Mouse (Mus musculus) stomach, postnatal 0 days (tissue): Measurements from ENCODE around the gene Creb3l2. TPM values are rescaled to one million over a fixed set of nuclear protein-coding genes. Genes with fewer than 3 reads are reported as not detected.

Experiments used
- ATAC-seq: fragments of 200-750 bp; cut with Nextera tagmentation; 2 replicates; pipeline ENCODE4 v1.8.0; 2017; ENCODE audit not compliant: low FRiP score, low TSS enrichment
- DNase-seq: peaks from one replicate; pipeline ENCODE4 v3.0.0-alpha.2; 2016; ENCODE audit warnings: low spot score
- H3K27ac ChIP-seq: fragments of 300-500 bp; sonication (generic); replicated peaks from 2 replicates; pipeline ENCODE4 v1.5.1; 2014; ENCODE audit warnings: mild to moderate bottlenecking, control low read depth
- H3K27me3 ChIP-seq: fragments of 300-500 bp; sonication (generic); 2 replicates; pipeline ENCODE4 v1.6.1; 2014; ENCODE audit warnings: low read length; ENCODE audit not compliant: control insufficient read depth, insufficient read depth
- H3K36me3 ChIP-seq: fragments of 300-500 bp; sonication (generic); 2 replicates; pipeline ENCODE4 v1.6.1; 2014; ENCODE audit warnings: low read length, mixed read lengths; ENCODE audit not compliant: control insufficient read depth, insufficient read depth
- H3K4me1 ChIP-seq: fragments of 300-500 bp; sonication (generic); replicated peaks from 2 replicates; pipeline ENCODE4 v1.6.1; 2014; ENCODE audit warnings: antibody characterized with exemption; ENCODE audit not compliant: control insufficient read depth, insufficient read depth
- H3K4me2 ChIP-seq: fragments of 300-500 bp; sonication (generic); replicated peaks from 2 replicates; pipeline ENCODE4 v1.6.1; 2014; ENCODE audit warnings: low read depth, mild to moderate bottlenecking, control low read depth, moderate library complexity
- H3K4me3 ChIP-seq: fragments of 300-500 bp; sonication (generic); 2 replicates; pipeline ENCODE4 v1.5.1; 2014; ENCODE audit warnings: low read depth, low read length, control low read depth
- H3K9ac ChIP-seq: fragments of 300-500 bp; sonication (generic); 2 replicates; pipeline ENCODE4 v1.6.1; 2014; ENCODE audit warnings: mild to moderate bottlenecking, low read length, control low read depth, mixed read lengths
- H3K9me3 ChIP-seq: fragments of 300-500 bp; sonication (generic); 2 replicates; pipeline ENCODE4 v1.6.1; 2016; ENCODE audit warnings: low read length; ENCODE audit not compliant: control insufficient read depth
- CTCF ChIP-seq: IDR thresholded peaks from 2 replicates; pipeline ENCODE4 v1.5.1; 2016; ENCODE audit warnings: antibody characterized with exemption, low read depth, mild to moderate bottlenecking, moderate library complexity
- EP300 ChIP-seq: optimal IDR thresholded peaks from 2 replicates; pipeline ENCODE3; 2016; ENCODE audit warnings: antibody characterized with exemption
- WGBS: fragments of 180-500 bp; shearing (Covaris S2); extraction: QIAGEN DNeasy Blood & Tissue Kit; methylation state at CpG from one replicate; pipeline ENCODE4 v1.1.7; 2014; 5-methylcytosine and 5-hydroxymethylcytosine counted together
- polyA plus RNA-seq: library from polyadenylated mRNA; unstranded; fragments of >200 nt; fragmentation: Nextera tagmentation; extraction: Ambion mirVana; gene quantifications from 2 replicates; pipeline ENCODE4 v1.2.1, GENCODE M21; 2015

The Creb3l2 gene
- polyA plus RNA-seq, 1 experiment from 2014 or later = 8.5 TPM

DNA sequence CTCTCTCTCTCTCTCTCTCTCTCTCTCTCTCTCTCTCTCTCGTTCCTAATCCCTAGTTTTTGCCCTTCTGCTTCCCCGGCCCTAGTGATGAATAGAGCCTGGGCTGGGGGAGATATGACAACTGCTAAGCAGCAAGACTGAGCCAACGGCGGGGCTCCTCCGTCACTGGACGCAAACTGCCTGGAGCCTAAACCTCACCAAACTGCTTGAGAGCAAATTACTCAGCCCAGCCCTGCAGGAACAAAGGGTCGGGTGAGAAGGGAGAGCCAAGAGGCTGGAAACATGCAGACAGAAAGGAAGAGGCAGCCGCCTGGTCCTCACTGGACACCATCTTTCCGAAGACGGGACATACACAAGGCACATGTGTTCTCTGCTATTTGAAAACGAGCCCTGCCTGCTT, 76.8 kb downstream of the Creb3l2 start:
- no peak overlapping the region for H3K27ac ChIP-seq
- no peaks in the 10 kb centered on the region for H3K9me3 ChIP-seq
- H3K4me3 ChIP-seq = no peak overlapping the region
- DNase-seq (no peak), ATAC-seq (peak; percentile 10; the same call in 1 of the 2 replicates)
- H3K27me3 ChIP-seq = no peaks in the 10 kb centered on the region
- WGBS = 54% methylated on average over 11 of the region's 11 CpGs
- no peak overlapping the region for H3K9ac ChIP-seq
- TF ChIP-seq CTCF (no peak), EP300 (no peak)
- no peaks in the 10 kb centered on the region for H3K4me1 ChIP-seq
- H3K36me3 ChIP-seq = peaks cover 6% of the 10 kb centered on the region; the same call in 1 of the 2 replicates
- H3K4me2 ChIP-seq = no peak overlapping the region

DNA sequence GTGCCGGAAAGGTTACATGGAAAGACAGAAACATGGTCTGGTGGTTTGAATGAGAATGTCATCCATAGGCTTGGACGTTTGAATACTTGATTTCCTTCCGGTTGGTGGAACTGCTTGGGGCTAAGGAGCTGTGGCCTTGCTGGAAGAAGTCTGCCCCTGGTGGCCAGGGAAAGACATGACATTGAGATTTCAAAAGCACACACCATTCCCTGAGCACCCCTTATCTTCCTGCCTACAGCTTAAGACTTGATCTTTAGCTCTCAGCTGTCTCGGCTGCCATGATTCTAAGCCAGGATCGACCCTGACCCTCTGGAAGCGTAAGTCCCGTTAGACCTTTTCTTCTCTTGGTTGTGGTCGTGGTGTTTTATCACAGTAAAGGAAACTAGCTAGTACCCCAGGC, 77.6 kb downstream of the Creb3l2 start:
- TF ChIP-seq CTCF (peak; percentile 58), EP300 (no peak)
- Histone ChIP-seq H3K4me1 (no peaks in the 10 kb centered on the region), H3K27ac (no peak overlapping the region), H3K4me2 (no peak overlapping the region), H3K27me3 (no peaks in the 10 kb centered on the region), H3K36me3 (peaks cover 6% of the 10 kb centered on the region; the same call in 1 of the 2 replicates), H3K9me3 (no peaks in the 10 kb centered on the region), H3K9ac (no peak overlapping the region), H3K4me3 (no peak overlapping the region)
- 97% methylated on average over 8 of the region's 8 CpGs for WGBS
- no peak for ATAC-seq
- no peak for DNase-seq

DNA sequence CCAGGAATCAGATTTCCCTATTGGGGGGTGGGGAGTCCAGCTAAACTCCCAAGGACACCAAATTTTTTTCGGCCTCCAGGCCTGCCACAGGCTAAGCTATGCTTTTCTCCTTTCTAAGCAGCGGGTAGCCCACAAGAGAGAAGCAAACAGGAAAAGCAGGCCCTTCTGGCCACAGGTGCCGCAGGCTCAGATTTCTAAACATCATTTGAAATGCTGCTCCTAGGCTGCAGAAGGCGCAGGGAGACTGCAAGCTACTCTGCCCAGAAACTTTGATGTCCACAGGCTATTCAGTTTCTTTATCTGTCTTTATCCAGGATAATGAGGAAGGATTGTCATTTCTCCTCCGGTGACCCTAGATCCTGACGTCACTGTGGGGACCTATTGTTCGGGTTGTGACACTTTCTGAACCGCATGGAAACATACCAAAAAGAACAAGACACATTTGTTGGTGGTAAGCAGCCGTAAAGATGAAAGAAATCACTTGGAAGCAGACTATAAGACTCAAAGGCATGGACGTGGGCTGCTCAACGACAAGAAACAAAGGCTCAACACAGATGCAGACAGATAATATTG, 81.0 kb downstream of the Creb3l2 start:
- H3K4me2 ChIP-seq = no peak overlapping the region
- H3K27ac ChIP-seq = no peak overlapping the region
- H3K27me3 ChIP-seq = no peaks in the 10 kb centered on the region
- H3K9ac ChIP-seq = no peak overlapping the region; the same call in 1 of the 2 replicates
- ATAC-seq (no peak), DNase-seq (no peak)
- TF ChIP-seq EP300 = no peak
- TF ChIP-seq CTCF = no peak
- H3K4me3 ChIP-seq = no peak overlapping the region
- 39% methylated on average over 11 of the region's 11 CpGs for WGBS
- no peaks in the 10 kb centered on the region for H3K9me3 ChIP-seq
- peaks cover 10% of the 10 kb centered on the region for H3K36me3 ChIP-seq
- H3K4me1 ChIP-seq = no peaks in the 10 kb centered on the region

DNA sequence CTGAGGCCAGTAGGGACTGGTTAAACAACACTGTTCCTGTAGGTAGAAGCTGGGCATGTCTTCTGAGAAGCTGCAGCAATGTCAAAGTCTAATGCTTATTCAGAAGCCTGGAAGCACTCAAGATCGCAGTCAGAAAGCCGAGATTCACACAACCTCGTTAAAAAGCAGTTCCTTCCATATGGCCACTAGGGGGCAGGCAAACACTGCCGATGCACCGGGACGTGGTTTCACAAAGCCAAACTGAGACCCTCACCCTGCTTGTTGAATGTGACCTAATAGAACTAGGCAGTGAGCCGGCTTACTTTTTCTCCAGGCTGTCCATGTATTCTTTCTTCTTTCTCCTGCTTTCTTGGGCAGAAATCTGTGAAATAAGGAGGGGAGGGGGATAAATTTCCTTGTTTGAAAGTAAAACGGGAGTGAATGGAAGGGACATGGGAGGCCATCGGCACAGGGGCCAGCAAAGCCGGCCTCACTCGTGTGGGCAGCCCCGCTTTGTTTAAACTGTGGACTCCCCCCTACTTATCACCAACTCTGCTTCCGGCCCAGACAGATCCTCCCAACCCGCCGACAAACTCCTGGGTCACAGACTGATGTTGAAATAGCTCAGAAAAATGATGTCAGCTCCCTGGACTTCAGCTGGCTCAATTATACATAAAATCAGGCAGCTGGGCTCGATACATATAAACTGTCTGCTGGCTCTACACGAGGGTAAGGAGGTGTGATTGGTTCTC, 87.3 kb downstream of the Creb3l2 start:
- no peaks in the 10 kb centered on the region for H3K4me1 ChIP-seq
- H3K9ac ChIP-seq = no peak overlapping the region
- ATAC-seq (peak; percentile 52; the same call in 1 of the 2 replicates), DNase-seq (peak; percentile 69)
- 13% methylated on average over 17 of the region's 17 CpGs for WGBS
- H3K27ac ChIP-seq = peak overlapping the region; percentile 80
- peak; percentile 97 for TF ChIP-seq CTCF
- no peak for TF ChIP-seq EP300
- no peaks in the 10 kb centered on the region for H3K27me3 ChIP-seq
- no peak overlapping the region for H3K4me3 ChIP-seq
- no peaks in the 10 kb centered on the region for H3K9me3 ChIP-seq
- H3K4me2 ChIP-seq = peak overlapping the region; percentile 39
- H3K36me3 ChIP-seq = peaks cover 9% of the 10 kb centered on the region

DNA sequence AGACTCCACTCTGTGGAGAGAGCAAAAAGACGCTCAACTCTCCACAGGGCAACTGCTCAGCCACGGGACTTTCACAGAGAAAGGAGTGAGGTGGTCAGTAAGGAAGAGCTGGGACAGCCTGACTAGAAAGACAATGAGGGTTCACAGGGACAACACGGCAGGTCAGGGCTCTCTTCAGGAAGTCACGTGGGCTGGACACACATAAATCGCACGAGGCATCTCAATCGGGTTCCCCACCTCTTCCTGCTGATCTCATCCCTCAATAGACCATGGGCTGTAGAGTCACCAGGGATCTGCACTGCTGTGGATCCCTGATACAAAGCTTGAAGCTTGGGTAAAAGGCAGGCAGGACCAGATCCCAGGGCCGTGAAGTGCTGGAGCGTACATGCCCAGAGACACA, 88.3 kb downstream of the Creb3l2 start:
- Histone ChIP-seq H3K27ac (no peak overlapping the region), H3K9ac (no peak overlapping the region), H3K9me3 (no peaks in the 10 kb centered on the region), H3K4me2 (no peak overlapping the region), H3K36me3 (peaks cover 9% of the 10 kb centered on the region), H3K4me1 (no peaks in the 10 kb centered on the region), H3K4me3 (no peak overlapping the region), H3K27me3 (no peaks in the 10 kb centered on the region)
- TF ChIP-seq CTCF = no peak
- TF ChIP-seq EP300 = no peak
- DNase-seq (no peak), ATAC-seq (no peak)
- WGBS = 86% methylated on average over 9 of the region's 9 CpGs

DNA sequence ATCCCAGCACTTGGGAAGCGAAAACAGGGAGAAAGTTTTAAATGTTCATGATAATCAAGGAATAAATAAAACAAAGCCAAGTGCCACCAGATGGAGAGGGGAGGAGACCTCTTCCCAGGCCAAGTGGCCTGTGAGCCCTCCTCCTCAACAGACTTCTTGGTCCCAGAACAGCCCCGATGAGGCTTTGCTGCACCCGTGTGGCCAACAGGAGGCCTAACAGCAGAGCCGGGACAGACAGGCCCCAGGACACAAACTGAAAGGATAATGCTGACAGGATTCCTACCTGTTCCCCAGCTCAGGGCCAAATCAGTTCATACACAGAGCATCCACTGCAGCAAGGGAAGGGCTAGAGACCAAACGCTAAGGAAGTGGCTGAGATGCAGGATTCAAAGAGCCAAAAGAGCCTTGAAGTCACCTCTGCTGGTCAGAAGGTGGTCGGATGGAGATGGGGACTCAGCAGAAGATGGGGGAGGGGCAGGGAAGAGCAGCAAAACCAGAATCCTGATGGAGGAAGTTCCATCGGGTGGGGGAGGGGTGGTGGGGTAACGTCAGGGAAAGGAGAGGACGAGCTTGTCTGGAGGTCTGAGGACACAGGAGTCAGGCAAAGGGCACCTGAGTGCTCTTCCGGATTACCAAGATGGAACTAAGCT, 90.1 kb downstream of the Creb3l2 start:
- H3K36me3 ChIP-seq = peaks cover 6% of the 10 kb centered on the region; the same call in 1 of the 2 replicates
- peak; percentile 47 for ATAC-seq
- H3K27ac ChIP-seq = no peak overlapping the region

More for the DNA sequence above, 90.1 kb downstream of the Creb3l2 start:
- no peak overlapping the region for H3K4me2 ChIP-seq
- no peaks in the 10 kb centered on the region for H3K9me3 ChIP-seq
- H3K4me3 ChIP-seq = no peak overlapping the region
- H3K27me3 ChIP-seq = no peaks in the 10 kb centered on the region
- DNase-seq = peak; percentile 64
- H3K9ac ChIP-seq = no peak overlapping the region
- WGBS = 37% methylated on average over 10 of the region's 10 CpGs
- TF ChIP-seq CTCF (peak; percentile 98), EP300 (no peak)
- no peaks in the 10 kb centered on the region for H3K4me1 ChIP-seq
